In the genomic region with DNA sequence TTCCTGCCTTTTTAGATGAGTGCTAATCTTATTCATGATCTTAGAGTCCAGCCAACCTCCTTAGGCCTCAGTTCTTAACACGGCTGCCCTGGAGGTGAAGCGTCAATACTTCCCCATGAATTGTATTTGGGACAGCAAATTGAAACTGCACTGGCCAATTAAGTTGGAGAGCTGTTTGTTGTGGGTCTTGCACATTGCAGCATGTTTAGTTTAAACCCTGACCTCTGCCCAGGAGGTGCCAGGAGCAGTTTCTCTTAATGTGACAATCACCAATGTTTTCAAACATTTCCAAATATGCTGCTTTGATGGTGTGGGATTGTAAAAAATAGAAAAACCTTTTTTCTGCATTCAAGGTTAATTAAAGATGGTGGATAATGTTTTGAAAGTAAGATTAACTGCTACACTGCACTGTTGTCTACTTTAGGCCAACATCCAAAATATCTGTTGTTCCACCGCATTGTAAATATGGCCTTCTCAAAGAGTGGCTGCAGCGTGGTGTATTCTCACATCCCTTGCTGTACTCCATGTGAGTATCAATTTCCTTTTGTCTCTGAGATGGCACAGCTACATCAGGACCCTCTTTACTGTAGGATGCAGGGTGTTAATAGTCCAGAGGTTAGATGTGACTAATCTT, we compare ENCODE assay signal across 25 mouse cellular contexts. TPM values are rescaled to one million over a fixed set of nuclear protein-coding genes. Genes with fewer than 3 reads are reported as not detected.
DNase-seq lines count a peak whose midpoint lies in the region; ATAC-seq lines count a peak whose summit lies in the region.
"Had no signal": no experiment of that assay in that cellular context is flagged by ENCODE, and none has a peak within 500 bp of the region (broad histone marks: within the 10 kb centered on the region; RNA-seq: fewer than 3 reads in every experiment).

No protein-coding gene starts in this region.

- no peaks in the 10 kb centered on the region for H3K9me3 ChIP-seq in lung, embryonic 15.5 days
- H3K9me3 ChIP-seq: forebrain, embryonic 10.5 days; forebrain, embryonic 13.5 days; heart, embryonic 12.5 days; heart, embryonic 15.5 days; hindbrain, embryonic 10.5 days had no signal

- H3K27ac ChIP-seq in lung, embryonic 15.5 days = no peak overlapping the region
- H3K27ac ChIP-seq: forebrain, embryonic 10.5 days; forebrain, embryonic 13.5 days; heart, embryonic 15.5 days; hindbrain, embryonic 10.5 days; hindbrain, embryonic 14.5 days had no signal

- no peaks in the 10 kb centered on the region for H3K27me3 ChIP-seq in lung, embryonic 15.5 days
- H3K27me3 ChIP-seq: forebrain, embryonic 13.5 days; heart, embryonic 12.5 days; heart, embryonic 15.5 days had no signal

- no peak overlapping the region for H3K9ac ChIP-seq in lung, embryonic 15.5 days
- H3K9ac ChIP-seq: forebrain, embryonic 13.5 days; heart, embryonic 12.5 days; heart, embryonic 15.5 days; hindbrain, embryonic 14.5 days had no signal

- peak; percentile 61 for DNase-seq in heart, adult 11 months
- no peak for DNase-seq in heart, adult 8-10 months (ENCODE audit: low spot score)
- DNase-seq in lung, postnatal 25 days (ENCODE audit: low spot score) = no peak
- DNase-seq in lung, postnatal 10 days = peak; percentile 71
- DNase-seq in lung, postnatal 4 days = peak; percentile 44 to 61
- no peak for DNase-seq in embryo, embryonic 10.5 days (ENCODE audit: low spot score)
- DNase-seq: adrenal gland, adult 8-10 months; adrenal gland, postnatal 25 days; cerebellum, adult 11-12 months; cerebellum, adult 8-10 months; cerebellum, postnatal 10 days; cerebellum, postnatal 36 days; gastrocnemius, postnatal 10 days; gastrocnemius, postnatal 36 days; heart, postnatal 10 days; heart, postnatal 36 days had no signal

- peak; percentile 82; the same call in 1 of the 2 replicates for ATAC-seq in lung, embryonic 15.5 days (ENCODE audit: borderline replicate concordance, extremely low read depth, low FRiP score, low TSS enrichment)
- ATAC-seq: activated CD4-positive, CD25-positive, alpha-beta regulatory T cell, adult 4 months; forebrain, embryonic 13.5 days; forebrain, embryonic 16.5 days had no signal

- 47% methylated on average over 4 of the region's 4 CpGs for WGBS in lung, embryonic 15.5 days

- H3K4me1 ChIP-seq in lung, embryonic 15.5 days = no peaks in the 10 kb centered on the region

- no peak overlapping the region for H3K4me2 ChIP-seq in lung, embryonic 15.5 days
- H3K4me2 ChIP-seq: forebrain, embryonic 13.5 days; heart, embryonic 12.5 days; heart, embryonic 15.5 days; hindbrain, embryonic 14.5 days had no signal

- no peaks in the 10 kb centered on the region for H3K36me3 ChIP-seq in lung, embryonic 15.5 days
- H3K36me3 ChIP-seq: heart, embryonic 15.5 days had no signal

- no peak overlapping the region for H3K4me3 ChIP-seq in lung, embryonic 15.5 days
- H3K4me3 ChIP-seq: forebrain, embryonic 10.5 days; forebrain, embryonic 13.5 days; heart, embryonic 12.5 days; heart, embryonic 15.5 days; hindbrain, embryonic 10.5 days had no signal

RNA-seq across cellular contexts. Expression of a gene that starts 46.2 kb away (rescaled TPM):
- 10 to 100 TPM; 60.2 to 65.7 (median 62.4) TPM for total RNA-seq in heart, adult 8-10 months (2022)
- polyA plus RNA-seq in lung, embryonic 15.5 days (2015; fragmentation: Nextera tagmentation; extraction: Ambion mirVana) = 63.2 and 64.7 TPM in 2 replicates

Comparison
In these comparisons a context has a peak if more than half of its experiments do, and no peak if none do; other contexts are left out.
1. DNase-seq: peak in heart, adult 11 months (single experiment), lung, postnatal 10 days (single experiment) and lung, postnatal 4 days (2 of 2); none in heart, adult 8-10 months (single experiment), lung, postnatal 25 days (single experiment) and embryo, embryonic 10.5 days (single experiment).